Mouse (Mus musculus): ENCODE measurements around the gene Erh.
A peak's percentile ranks its signal among the peaks of the same experiment; 100 is the strongest.

Erh gene

DNA sequence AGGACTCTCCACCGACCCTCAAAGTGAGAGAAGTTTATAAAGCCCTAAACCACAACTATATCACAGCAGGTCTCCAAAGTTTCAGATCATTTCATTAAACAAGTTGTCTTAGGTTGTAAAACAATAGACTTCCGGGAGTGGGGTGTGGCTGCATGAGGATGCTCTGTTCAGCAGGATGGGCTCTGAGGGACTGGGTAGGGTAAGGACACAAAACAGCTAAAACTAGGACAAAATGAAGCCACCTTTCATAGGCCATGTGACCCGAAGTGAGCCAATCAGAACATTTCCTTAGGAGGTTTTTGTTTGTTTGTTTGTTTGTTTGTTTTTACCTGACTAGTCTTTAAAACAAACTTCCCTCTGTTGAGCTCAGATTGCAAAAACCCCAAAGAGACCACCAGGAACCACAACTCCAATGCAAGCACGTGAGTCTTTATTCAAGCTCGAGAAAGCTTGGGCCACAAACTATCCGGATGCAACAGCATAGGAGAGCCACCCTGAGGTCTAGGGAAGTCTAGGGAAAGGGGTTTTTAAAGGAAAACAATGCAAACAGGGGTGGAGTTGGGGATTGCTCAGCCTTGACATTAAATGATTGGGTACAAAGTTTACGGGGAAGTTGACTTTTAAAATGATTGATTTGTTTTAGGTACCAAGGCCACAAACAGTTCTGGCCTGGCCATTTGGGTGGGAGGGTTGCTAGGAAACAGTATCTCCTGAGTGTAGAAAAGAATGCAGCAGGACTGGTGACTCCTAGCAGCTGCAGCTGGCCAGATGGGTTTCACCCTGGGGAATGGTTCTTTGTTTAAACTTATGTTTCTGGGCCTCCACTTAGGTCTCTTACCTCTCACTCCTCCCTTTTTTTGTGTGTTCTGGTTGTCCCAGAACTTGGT is 28.5 kb downstream of the Erh start:
- no peak for DNase-seq (ENCODE audit: low spot score)

DNA sequence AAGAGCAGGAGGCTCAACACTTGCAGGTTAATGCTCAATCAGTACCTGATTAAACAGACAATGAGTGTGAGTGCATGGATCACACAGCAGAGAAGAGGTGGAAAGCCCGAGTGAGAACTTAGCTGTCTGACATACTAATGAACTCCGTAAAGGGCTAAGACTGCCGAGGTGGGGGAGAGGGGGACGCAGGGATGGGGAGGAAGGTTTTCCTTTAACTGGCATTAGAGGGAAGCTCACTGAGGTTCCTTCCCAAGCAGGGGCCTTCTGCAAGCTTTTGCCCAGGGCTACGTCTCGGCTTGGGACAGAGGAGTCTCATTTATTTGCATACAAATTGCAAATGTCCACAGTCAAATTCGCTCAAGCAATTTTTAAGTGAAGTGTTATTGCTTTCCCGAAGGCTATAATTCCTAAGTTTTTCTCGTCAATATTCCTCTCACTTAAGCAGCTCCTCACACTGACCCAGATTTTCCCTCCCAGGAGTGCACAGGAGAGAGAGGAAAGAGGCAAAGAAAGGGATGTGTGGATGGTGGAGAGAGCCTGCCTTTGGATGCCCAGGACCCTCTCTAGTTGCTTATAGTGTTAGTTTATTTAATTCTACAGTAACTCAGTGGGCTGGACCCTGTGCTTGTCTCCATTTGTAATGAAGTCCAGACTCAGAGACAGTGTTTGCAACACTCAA is 31.9 kb downstream of the Erh start:
- DNase-seq (ENCODE audit: low spot score), result no peak

DNA sequence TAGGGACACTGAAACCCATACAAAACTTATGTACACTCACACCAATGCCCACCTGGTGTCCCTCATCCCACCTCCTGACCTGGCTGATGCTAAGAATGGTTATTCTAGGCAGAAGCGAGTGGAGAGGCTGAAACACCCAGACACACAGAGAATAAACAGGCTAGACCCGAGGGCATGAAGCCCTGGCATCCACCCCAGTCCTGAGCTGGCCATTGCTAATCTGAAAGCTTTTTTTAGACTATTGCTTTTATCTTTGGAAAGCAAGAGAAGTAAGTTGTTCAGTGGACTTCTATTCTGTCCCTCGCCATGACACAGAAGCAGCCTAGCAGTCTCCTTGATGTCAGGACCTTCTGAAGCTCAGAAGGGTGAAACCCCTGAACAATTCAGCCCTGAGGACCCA is 34.2 kb downstream of the Erh start:
- DNase-seq (ENCODE audit: low spot score), result no peak

DNA sequence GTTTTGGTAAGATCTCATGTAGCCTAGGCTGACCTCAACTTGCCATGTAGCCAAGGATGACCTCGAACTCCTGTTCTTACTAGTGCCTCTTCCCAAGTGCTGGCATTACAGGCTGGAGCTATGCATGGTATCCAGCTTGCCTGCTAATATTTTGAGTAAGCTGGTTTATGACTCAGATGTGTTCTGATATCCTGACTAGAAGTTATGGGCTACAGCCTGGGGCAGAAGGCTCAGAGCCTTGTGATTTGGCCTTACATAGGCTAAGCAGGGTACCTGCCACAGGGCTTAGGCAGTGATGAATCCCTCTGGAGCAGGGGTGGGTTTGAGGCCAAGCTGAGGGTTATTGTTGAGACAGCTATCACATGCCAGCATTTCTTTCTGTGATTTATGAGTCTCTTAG is 35.6 kb downstream of the Erh start:
- no peak for DNase-seq (ENCODE audit: low spot score)

DNA sequence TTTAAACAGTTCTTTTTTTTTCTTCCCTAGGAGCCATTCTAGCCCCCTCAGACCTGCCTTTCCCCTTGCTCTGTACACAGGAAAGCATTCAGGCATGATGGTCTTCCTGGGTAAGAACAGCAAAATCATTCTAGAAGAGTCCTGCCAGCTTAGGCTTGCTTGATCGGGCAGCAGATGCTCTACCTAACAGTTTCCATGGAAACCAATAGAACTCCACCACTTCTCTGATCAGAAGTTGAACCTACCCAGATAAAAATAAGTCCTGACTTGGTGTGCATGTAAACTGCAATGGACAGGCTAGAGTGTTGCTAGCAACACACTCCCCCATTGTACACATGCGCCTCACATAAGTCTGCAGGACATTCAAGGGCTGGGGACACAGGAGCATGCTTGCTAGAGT is 39.9 kb downstream of the Erh start:
- DNase-seq (ENCODE audit: low spot score), result no peak

DNA sequence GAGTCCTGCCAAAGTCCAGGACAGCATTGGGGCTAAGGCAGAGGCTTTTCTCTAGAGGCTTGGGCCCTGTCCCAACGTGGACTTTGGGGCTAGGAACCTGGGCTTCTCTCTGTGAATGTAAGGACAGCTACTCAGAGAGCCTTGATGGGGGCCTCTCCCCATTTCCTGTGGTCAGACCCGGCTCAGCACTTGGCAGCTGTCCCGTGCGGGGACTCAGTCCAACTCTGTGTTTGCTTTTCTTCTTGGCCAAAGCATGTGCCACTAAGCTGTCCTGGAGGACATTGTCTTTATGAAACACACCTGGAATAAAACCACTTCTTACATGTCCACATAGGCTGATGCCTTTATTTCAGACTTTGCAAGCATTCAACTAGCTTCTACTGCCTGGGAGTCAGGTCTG is 40.6 kb downstream of the Erh start:
- DNase-seq (ENCODE audit: low spot score), result peak; percentile 78

DNA sequence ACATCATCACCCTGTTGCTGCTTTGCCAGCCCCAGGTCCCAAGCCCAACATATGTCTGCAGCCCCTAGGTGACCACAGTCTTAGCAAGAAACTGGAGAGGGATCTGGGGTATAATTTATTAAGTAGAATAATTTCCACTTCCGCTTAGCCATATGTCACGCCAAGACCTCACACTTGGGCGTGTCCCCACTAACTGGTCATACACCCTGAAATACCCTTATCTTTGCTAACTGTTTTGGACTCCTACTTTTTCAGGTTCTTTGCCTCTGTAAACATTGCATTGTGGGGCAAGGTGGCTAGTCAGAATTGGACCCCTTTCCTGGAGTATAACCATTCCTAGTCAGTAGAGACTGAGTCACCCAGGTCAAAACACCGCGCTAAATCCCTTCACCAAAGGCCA is 41.7 kb downstream of the Erh start:
- no peak for DNase-seq (ENCODE audit: low spot score)

DNA sequence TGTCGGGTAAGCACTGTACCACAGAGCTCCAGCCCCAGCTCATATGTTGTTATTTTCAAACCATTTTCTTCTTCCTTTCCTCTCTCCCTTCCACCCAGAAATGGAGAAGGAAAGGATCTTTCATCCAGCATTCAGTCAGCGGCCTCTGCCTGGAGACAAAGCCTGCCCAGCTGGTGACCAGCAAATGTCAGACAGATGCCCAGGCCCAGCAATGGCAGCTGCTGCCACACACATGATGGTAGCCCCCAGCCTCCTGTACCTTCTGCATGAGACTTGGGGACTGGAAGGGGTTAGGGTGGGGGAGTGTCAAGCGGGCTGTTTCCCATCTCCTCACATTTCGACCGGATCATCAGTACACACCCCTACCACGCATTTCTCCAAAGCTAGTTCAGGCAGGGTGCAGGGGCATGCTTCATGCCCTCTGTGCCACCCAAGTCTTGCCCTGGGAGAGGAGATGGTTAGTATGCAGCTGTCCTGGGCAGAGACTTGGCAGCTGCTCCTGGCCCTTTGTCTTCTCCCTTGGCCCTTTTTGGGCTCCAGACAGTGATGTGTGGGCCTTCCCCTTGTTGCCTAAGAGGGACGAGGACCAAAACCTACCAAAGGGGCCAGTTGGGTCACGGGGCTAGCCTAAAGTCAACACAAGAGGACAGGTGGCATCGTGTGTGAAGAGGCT is 42.4 kb downstream of the Erh start:
- DNase-seq (ENCODE audit: low spot score), result no peak

DNA sequence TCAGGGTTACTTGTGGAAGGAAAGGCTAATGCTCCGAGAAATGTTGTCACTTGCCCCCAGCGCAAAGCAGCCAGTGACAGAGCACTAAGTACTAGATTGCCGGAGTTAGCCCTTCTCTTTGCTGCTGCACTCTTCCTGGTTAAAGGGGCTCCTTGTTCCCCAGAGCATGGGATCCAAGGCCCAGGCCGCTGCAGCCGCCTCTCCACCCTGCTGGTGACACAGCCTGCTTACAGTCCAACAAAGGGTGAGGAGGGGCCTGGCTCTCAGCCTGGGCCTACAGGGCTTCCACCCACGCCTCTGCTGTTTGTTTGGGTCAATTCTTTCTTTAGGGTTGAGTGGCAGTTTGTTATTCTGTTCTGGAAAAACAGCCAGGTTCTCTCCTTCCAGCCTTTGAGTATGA is 45.4 kb downstream of the Erh start:
- DNase-seq (ENCODE audit: low spot score), result peak; percentile 34

DNA sequence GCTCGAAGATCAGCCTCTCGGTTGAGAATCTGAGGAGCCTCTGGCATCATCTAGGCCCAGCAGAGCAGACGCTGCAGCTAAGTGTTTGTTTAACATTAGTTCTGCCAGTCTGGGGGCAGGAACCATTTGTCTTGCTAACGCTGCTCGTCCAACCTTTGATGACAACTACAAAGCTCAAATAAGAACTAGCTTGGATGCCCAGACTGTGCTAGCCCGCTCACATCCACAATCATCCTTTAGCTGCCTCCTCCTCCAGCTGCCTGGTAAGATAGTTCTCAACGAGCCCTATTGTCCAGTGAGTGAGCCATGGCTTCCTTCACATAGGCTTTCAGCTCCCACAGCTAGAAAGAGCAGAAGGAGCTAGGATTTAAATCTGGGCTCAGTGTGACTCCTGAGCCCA is 45.9 kb downstream of the Erh start:
- no peak for DNase-seq (ENCODE audit: low spot score)

DNA sequence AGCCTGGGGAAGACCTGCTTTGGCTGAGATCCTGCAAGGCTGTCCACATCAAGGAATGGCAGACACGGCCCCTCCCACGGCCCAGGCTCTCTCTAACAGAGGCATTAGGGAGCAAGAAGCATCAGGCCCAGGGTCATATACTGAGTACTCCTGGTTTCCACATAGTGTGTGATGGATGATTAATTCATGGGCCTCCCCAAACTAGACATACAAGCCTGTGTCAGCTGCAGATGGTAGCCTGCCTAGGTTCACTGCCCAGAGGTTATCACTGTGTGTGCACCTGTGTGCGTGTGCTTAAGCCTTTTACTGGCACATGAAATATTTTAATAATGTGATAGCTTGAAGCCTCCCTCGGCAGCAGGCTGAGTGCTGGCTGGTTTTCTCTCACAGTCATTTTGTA is 48.2 kb downstream of the Erh start:
- DNase-seq (ENCODE audit: low spot score), result no peak

DNA sequence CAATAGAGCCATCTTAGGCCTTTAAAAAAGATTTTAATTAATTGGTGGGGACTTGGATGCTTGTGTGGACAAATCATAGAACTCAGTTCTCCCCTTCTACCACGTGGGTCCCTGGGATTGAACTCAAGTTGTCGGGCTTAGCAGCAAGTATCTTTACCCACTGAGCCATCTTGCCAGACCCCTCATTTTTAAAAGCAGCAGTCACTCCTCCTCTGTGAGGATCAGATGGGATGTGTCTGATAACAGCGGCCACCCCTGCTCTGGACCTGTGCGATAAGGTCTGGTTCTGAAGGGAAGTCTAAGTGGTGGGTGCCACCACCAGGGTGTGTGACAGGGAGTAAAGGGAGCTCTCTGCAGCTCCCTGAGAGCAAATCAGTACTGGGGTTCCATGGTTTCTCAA is 48.6 kb downstream of the Erh start:
- DNase-seq (ENCODE audit: low spot score), result no peak

DNA sequence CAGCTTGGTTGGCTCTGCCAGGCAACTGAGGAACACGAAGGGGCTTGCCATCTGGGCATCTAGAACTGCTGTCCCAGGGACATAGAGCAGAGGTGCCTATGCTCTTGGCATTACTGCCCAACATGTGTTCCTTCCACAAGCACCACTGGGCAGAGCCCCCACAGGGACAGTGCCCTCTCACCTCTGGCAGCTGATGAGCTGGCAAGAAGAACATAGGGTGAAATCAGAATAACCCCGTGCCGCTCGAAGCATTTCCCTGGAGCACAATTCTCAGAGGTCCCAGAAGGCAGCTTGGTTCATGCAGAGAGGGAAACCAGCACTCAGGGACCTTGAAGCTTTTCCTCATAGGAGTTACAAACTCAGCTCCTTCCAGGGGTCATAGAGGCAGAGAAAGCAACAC is 49.4 kb downstream of the Erh start:
- DNase-seq (ENCODE audit: low spot score), result no peak

DNA sequence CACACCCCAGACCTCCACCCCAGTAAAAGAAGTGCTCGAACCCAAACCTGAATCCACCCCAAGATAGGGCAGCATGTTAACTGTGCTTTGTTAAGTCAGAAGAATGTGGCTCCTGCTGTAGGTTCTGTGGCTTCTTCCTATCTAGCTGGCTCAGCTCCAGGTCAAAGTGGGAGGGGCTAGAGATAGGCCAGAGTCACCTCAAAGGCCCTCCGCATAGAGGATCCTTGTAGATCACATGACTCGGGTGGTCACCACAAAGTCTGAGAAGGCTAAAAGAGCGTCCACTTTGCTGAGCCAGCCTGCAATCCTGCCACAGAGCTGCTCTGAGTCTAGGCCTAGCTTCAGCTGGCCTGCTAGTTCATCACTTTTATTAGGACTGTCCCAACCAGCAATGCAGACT is 50.0 kb downstream of the Erh start:
- no peak for DNase-seq (ENCODE audit: low spot score)

DNA sequence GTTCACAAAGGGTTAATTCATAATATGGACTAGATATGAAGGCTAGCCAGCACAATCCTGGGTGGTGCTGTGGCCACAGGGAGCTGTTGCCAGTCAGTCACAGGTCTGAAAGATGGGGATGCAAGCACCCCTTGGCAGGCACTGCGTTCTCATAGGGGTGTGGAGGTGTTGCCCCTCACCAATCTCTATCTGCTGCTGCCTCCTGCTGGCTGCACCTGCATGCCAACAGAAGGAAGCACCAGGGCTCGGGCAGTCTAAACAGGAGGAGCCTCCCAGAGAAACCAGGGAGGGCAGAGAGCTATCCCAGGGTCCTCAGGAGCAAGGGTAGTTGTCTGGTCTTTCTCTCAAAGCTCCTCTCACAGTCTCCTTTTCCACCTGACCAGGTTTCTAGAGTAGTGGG is 59.2 kb downstream of the Erh start:
- DNase-seq (ENCODE audit: low spot score), result no peak
